Mouse (Mus musculus): Measurements from ENCODE around the gene Il11ra1.
"Not testable (repeated sequence)": the region's sequence is repeated elsewhere in the genome, so short reads cannot be mapped to it uniquely, and the experiment has no call there.

DNA sequence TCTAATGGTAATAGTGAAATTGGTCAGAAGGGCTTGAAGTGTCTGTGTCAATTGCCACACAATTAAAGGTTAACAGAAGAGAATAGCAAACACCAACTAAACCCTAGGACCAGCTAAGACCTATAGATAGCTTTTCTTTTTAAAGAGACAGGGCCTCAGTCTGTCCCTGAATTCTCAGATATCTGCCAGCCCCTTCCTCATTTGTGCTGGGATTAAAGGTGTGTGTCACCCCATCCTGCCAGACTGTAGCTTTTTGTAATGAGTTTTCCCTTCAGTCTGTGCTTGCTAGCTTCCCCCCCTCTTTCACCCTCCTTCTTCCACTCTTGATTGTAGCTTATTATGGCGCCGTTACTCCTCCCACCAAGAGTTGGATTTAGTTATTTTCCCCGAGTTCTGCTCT lies 83.4 kb downstream of the Il11ra1 start:
- not testable (repeated sequence) for TF ChIP-seq TAL1, GATA1 (IDR thresholded peaks at IDR 0.05; ENCODE audit: low read length)

Data from erythroblast, embryonic 14.5 days (primary cell).